Mouse (Mus musculus) T-helper 17 cell (primary cell): ENCODE results near the gene Bcl7a.

ENCODE experiments used
- in situ Hi-C, 2 experiments: fragments of 300-600 bp; cut with MboI, MseI; formaldehyde crosslinking; loops; 1 replicate in 1 of 2; 2 replicates in 1 of 2; pipeline ENCODE4 v1.15.1; 2025; ENCODE audit warnings: high pct_unique_total_duplicates in 2 of 2

Gene Bcl7a

DNA sequence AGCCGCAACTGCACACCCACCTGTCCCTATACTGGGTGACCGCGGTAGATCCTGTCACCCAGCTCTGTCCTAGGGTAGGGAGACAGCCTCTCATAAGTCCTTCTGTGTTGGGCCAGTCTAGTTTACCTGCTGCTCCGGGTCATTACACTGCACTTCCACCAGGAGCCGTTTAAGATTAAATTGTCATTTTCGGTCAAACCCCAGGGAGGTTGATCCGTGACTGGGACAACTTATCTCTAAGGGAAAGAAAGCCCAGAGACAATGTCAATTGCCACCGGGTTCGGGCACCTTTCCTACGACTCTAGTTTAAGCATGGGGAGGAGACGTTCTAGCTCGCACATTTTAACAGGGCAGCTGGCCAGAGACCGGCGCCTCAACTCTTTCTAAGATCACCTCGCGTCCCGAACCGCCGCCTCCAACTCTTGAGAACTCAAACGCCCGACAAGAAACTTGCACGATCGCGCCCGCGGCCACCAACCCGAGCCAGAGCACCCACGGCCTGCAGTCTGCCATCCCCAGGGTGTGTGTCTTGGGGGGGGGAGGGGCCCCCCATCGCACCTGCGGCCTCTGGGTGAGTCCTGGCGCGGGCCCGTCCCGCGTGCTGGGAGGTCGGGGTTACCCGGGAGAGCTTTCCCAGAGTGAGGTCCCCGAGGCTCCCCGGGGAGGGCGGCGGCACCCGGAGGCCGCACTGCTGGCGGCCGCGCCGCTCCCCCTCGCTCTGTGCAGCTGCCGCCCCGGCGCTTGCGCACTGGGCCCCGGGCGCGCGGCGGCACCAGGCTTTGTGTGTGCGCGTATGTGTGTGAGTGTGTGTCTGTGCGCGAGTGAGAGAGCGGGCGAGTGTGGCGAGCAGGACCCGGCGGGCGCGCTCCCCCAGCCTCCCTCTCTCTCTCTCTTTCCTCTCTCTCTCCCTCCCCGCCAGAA, at the start of gene Bcl7a:
Gene Bcl7a (plus strand): TSS at position 128 of the 921 bp plus-strand sequence.
- in situ Hi-C loops = no loop called here

DNA sequence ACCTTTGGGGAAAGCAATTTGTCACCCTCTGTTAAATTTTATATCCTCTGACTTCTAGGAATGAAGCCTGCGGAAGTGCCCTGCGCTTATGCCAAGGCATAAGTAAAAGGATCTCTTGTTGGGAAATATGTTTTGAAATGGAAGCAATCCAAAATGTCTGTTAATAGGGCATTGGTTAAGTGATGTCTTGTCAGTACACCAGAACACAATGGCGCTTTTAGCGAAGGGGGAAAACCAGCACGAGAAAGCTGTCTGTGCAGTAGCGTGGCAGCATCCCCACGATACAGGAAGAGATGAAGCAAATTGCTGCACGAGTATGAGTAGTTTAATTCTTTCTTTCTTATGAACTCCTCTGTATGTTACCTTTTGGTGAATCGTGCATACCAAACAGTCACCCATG, 49.0 kb upstream of the Bcl7a start:
- in situ Hi-C loops = no loop called here

DNA sequence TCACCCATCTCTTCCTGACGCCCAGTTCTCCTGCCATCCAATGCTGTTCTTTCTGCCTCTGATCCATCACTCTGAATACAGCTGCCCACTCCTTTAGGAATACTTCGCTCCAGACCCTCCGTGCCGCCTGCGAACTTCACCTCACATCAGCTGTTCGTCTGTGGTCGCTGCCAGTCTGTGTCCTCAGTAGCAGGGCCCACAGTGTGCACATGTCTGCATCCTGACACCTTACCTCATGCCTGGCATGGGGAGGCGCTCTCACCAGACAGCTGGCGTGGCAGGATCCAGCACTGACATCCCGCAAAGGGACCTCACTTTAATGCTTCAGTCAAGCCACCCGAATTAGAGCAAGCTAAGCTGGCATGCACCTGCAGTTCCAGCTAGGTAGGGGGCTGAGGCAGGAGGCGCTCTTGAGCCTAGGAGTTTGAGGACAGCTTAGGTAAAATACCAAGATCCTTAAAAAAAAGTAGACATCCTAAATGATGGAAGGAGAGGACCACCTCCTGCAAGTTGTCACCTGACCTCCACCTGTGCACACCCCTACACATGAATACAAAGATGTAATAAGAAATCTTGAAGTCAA, 47.3 kb upstream of the Bcl7a start:
- in situ Hi-C loops = no loop called here

DNA sequence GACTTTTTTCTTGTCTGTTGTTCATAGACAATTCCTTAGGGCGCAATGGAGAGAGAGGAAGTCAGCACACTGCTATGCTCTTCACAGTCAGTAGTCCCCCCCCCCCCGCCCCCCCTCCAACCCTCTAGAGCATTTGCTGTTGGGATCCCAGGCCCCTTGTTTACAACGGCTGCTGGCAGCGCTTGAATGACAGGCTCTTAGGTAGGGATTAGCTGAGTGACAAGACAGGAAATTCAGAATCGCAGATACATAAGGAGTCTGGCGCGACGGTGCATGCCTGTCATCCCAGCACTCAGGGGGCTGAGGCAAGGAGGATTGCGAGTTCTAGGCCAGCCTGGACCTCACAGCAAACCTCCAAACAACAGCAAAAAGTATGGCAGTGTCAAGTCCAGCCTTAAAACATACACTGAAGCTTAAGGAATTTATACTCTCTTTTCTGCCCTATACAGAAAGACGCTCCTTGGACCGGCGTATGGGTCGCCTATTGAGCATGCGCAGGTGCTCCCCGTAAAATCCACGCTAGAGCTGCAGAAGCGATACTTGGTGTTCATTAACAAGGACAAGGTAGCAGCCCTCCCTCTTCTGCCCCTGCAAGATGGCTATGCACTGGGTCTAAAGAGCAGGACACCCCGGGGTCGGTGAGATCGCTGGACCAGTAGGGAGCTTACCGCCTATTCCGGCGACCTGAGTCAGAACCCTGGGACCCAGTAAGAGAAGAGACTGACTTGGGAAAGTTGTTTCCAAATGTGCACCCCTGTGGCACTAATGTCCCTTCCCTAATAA, 46.5 kb upstream of the Bcl7a start:
- in situ Hi-C loops = no loop called here

DNA sequence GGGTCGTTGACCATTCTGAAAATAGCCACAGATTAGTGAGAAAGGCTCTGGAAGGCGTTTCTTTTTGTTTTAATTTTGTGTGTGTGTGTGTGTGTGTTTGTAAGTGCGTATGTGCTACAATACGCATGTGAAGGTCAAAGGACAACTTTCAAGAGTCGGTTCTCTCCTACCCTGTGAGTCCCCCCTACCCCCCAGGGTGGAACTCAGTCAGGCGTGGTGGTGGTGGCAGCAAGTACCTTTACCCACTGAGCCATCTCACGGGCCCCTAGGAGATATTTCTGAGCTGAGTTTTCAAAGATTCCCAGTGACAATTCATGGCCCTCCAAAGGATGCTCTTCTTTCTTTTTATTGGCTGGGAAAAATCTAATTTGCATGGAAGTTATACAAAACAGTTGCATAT, 45.8 kb upstream of the Bcl7a start:
- in situ Hi-C loops = no loop called here

DNA sequence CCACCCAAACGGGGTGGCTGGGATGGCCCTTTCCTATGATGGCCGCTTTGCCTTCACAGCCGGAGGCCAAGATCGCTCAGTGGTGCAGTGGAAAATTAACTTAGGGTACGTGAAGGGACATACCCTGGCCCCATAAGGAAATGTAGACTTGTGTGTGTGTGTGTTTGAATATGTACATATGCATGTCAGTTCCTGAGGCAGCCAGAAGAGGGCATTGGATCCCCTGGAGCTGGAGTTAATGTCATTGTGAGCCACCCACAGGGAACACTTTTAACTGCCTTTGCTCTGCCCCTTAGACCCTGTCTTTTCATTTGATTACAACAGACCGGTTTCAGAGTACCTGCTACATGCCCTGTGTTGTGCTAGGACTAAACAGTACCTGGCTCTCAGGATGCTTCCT, 45.1 kb upstream of the Bcl7a start:
- in situ Hi-C loops = no loop called here

DNA sequence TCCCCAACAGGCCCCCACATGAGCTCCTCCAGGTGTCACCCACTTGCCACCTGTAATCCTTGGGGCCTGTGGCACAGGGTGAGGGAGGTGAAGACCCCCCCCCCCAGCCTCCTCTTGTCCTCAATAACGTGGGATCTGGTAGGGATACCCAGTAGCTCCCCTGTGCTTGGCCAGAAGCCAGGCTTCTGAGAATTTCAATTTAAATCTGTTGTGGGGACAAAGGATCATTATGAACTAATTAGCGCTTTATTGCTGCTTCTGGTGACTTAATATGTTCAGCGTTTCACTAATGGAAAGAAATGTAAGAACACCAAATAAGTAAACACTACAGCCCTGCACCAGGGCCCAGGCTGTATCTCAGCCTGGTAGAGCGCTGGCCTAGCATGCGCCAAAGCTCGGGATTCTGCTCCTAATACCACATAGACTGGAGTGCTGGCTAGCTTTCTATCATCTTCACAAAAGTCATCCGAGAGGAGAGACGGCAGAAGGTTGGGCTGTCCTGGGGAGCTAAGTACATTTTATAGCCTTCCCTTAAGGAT, 43.1 kb upstream of the Bcl7a start:
- in situ Hi-C loops = loop anchor here in 1 of 2 experiments (5.0 kb wide), 1 partner anchor 58 kb away; no protein-coding TSS in a partner anchor

DNA sequence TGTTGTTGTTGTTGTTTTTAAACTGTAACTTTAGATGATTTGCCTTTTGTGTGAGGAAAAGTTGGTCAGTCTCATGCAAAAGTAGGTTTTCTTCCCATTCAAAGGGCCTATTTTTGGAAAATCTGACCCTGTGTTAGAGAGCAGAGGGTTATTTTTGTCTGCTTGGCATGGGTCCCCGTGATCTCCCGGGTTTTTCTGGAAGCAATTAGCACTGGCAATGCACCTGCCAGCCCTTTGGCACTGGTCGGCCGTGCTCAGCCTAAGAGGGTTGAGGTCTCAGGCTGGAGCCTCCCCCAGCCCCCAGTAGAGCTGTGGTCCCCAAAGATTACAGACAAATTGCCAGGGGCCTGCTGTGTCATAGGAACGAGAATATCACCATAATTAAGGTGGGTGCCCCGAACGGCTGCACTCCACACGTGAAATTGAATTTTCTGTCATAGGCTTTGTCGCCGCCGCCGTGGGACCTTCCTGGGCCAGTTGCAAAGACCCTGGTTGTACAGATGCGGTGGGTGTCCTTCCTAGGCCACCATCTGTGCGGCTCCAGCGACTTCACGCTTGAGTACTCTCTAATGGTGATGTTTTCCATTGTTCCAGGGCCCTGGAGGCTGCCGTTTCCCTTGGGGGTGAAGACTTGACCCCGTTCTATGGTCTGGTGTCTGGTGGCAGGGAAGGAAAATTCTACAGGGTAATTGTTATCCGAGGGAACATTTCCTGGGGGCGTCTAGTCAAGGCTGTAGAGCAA, 41.7 kb upstream of the Bcl7a start:
- in situ Hi-C loops = loop anchor here in 1 of 2 experiments (5.0 kb wide), 1 partner anchor 60 kb away; no protein-coding TSS in a partner anchor

DNA sequence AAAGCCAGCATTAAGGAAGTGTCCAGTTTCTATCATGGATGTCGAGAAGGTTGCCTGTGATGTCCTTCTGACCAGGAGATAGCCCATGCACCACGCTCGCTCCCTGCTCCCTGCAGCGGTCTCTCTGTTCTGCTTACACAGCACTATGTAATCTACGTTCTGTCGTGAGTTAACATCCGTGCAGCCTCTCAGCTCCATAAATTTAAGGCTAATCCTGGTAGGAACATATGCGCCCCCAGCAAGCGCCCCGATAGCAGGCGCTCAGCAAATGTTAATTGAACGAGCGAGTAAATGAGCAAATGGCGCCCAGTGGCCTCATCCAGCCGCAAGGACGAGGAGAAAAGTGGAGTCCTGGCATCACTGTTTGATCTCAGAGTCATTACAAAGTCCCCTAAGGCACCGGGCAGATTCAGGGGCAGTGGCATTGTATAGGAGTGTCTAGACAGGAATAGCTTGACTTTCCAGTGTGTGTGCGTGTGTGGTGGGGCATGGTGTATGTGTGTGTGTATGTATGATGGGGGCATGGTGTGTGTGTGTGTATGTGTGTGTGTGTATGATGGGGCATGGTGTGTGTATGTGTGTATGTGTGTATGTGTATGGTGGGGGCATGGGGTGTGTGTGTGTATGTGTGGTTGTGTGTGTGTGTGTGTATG, 35.9 kb upstream of the Bcl7a start:
- in situ Hi-C loops = no loop called here

DNA sequence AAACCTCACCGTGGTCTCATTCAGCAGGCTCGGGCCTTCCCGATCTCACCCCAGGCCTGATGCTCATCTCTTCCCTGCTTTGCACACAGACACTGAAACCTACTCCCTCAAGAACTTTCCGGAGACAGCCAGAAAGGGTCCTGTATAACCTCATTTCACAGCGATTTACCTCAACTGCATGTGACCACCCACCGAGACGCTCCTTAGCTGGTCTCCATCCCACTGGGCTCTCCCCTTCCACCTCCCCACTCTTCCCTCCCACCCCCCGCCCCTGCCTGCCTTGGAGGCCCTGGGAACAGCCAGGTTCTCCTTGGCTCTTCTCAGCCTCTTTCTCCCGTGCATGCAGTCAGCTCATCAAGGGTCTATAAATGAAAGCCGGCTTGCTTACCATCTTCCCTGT, 33.8 kb upstream of the Bcl7a start:
- in situ Hi-C loops = no loop called here

DNA sequence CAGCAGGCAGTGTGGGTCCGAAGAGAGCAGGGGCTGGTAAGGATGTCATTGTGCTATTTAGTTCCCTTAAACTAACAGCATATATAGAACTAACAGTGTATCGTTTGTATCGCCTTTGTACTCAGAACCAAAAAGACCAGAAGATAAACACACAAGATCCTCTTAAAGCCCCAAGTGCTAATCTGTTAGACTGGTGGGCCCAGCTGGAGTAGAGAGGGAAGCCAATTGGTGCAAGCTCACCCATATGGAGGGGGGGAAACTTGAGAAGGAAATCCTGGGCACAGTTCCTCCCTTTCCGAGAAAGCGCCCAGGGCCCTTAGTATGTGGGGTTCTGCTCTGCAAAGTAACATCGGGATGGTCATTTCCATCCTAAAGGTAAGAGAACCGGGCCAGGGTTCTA, 33.4 kb upstream of the Bcl7a start:
- in situ Hi-C loops = no loop called here

DNA sequence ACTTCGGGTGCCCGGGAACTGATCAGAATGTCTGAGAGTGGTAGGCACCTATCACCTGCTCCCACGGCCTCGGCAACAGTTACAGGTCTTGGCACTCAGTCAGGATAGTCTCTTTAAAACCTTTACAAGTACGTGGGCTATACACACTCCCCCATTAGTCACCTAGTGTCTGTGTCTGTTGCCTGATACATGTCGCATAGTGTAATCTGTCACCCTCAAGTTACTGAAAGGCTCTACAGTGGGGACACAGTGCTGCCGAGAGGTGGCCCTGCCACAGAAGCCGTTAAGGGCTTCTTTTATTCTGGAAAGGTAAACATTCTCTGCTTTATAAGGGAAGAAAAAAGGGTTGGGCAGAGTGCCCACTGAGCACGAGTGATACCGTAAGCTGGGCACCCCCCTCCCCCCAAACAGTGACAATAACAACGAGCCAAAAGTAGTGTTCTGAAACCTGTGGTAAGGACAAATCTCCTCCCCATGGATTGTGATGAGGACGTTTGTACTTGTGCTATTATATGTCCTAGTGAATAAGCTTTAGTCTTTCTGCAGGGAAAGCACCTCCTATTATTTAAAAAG, 30.5 kb upstream of the Bcl7a start:
- in situ Hi-C loops = no loop called here

DNA sequence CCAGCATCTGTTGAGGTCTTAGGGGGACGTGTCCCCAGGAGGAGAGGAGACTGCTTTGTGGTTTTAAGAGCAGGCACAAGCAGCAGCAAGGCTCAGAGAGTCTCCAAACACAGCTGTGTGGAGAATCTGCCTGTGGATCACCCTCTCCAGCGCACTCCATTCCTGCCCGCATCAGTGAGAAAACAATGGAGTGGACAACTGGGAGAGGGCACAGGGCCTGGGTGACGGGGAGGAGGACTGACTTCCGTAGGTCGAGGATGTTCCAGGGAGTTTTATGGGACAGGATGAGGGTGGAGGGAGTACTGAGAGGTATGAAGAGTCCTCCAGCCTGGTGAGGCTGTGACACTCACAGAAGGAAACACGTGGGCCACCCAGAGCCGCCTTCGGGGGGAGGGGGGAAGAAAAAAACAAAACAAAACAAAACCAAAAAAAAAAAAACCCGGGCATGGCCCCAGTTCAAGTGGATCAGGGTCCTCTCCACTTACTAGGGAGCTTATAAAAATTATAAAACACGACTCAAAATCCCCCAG, 29.7 kb upstream of the Bcl7a start:
- in situ Hi-C loops = no loop called here

DNA sequence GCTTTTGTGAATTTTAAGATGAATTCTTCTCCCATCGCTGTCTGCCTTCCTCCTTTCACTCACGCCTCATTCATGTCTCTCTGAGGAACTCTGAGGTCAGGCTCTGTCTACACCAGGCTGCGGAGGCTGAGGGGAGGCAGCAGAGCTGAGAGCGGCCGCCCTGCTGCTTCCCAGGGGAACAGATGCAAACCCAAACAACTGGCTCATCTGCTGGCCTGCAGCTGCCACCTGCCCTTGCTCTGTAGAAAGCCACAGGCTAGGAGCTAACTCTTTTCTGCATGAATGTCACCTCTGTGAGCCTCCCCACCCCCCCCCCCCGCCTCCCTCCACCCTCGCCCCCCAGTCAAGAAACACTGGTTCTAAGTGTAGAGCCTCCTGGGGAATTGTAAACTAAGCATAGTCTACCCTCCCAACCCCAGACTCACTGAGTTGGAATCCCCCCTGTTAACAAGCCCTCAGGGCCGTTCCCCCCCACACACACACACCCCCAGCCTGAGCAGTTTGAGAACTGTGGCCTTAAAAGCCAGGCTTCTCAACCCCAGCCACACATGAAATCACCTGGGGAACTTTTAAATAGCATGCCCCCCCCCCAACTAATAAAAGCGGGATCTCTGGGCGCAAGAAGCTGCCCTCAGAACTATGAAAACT, 28.3 kb upstream of the Bcl7a start:
- in situ Hi-C loops = no loop called here

DNA sequence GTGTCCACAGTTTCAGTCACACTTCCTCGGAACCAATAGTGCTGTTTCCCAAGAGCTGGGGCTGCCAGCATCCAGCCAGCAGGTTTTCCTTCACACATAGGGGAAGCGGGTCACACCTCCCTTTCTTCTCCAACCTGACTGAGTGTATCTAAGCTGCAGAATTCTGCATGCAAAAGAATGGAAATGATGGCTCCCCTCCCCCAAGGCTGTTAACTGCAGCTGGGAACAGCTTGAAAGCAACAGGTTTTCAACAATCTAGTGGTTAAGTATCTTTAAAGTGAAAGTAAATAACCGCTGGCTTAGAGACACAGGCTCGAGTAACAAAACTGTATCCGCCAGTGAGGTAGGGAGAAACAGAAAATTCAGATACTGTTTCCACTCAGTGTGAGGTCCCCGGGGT, 25.6 kb upstream of the Bcl7a start:
- in situ Hi-C loops = no loop called here

DNA sequence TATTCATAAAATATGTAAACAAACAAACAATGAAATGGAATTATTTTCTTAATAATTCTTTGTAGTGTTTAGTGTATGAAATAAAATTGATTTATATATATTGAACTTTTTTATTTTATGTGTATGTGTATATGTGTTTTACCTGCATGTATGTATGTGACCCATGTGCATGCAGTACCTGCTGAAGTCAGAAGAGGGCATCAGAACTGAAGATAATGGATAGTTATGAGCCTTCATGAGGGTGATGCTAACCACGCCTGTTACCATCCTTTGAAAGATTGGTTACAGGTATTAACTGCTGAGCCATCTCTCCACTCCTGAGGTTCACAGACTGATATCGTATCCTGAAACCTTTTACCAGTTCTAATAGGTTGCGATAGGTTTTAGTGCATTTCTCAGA, 23.5 kb upstream of the Bcl7a start:
- in situ Hi-C loops = no loop called here

DNA sequence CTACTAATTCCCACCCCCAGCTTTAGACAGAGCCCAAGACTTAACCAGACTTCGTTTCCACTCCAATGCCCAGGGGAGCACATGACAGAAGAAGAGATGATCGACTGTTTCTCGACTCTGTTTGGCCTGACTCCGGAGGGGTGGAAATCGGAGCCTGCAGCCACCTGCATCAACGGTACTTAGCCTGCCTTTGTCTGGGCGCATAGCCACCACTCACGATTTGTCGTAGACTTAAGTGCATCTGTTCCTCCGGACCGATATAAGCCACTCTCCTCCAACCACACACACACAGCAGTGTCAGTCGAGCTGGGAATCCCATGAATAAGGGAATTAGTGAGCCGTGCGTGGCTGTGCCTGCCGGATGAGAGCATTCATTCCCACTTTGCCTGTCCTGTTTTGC, 19.4 kb upstream of the Bcl7a start:
- in situ Hi-C loops = no loop called here

DNA sequence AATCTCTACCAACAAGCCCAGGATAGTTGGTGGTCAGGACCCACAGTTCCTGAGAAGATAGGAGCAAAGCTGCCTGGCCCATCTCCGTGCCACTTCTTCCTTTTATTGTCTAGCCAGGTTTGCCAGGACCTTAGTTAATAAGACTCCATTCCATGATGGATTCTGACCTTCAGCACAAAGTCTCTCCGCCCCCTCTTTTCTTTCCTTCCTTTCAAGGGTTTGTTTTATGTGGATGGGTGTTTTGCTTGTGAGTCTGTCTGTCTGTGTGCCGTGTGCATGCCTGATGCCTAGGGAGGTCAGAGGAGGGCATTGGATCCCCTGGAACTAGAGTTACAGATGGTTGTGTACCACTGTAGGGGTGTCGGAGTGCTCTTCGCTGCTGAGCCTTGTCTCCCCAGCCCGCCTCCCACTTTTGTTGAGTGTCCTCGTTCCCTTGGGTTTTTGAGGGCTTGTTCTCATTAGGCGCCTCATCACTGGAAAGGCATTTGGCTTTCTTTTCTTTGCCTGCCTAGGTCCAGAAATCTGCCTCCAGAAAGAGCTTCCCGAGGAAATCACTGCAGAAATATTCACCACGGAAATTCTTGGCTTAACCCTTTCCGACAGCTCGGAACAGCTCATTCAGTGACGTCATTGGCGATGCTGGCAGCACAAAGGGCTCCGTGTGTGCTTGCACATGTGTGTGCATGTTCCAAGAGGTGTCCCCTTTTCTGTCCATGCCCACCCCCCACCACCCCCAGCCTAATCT, 17.5 kb upstream of the Bcl7a start:
- in situ Hi-C loops = no loop called here

DNA sequence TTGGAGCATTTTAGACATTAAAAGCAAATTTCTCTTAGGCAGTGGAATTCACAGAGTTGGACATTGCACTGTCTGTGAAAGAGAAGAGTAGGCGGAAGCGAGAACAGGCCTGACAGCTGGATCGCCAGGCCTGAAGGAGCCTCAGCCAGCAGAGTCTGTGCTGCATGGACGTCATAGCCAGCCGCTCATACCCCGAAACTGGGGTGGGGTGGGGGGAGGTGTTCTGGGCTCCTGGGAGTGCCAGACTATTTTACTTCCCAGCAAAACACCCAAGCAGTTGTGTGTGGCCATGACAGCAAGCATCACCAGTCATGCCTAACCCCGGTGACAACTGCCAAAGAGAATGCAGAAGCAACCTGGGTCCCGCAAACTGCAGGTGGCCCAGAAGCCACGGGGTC, 16.9 kb upstream of the Bcl7a start:
- in situ Hi-C loops = no loop called here
